Mouse (Mus musculus) C2C12 (cell line): ENCODE measurements at regions not wholly inside any gene's neighbourhood (a gene's known extent, or its start where the extent isn't known, plus 50 kb on each side); places are given as distances from the start of the nearest gene placed in this dataset.

Source experiments
- H3K27me3 ChIP-seq: one replicate; pipeline ENCODE4 v1.6.1; 2011; ENCODE audit not compliant: control insufficient read depth, insufficient read depth, insufficient read length
- H3K36me3 ChIP-seq: one replicate; pipeline ENCODE4 v1.6.1; 2011; ENCODE audit not compliant: control insufficient read depth, insufficient read depth
- H3K4me3 ChIP-seq: one replicate; pipeline ENCODE4 v1.5.1; 2011; ENCODE audit warnings: mild to moderate bottlenecking, control low read depth; ENCODE audit not compliant: poor library complexity, insufficient read depth, severe bottlenecking
- H3K79me2 ChIP-seq: one replicate; pipeline ENCODE4 v1.6.1; 2011; ENCODE audit not compliant: control insufficient read depth, insufficient read depth
- H3K79me3 ChIP-seq: one replicate; pipeline ENCODE4 v1.6.1; 2011; ENCODE audit warnings: low read depth, control low read depth
- H3ac ChIP-seq: one replicate; pipeline ENCODE3; 2011; ENCODE audit warnings: low read depth; ENCODE audit not compliant: control insufficient read depth, insufficient read length
- CEBPB ChIP-seq: IDR thresholded peaks from one replicate; pipeline ENCODE4 v1.6.1; 2011; ENCODE audit warnings: low read depth, mild to moderate bottlenecking, control low read depth, moderate library complexity
- CTCF ChIP-seq: IDR thresholded peaks from one replicate; pipeline ENCODE4 v1.5.1; 2011; ENCODE audit not compliant: control insufficient read depth, insufficient read depth, insufficient read length
- FOSL1 ChIP-seq: IDR thresholded peaks from one replicate; pipeline ENCODE4 v1.8.0; 2011; ENCODE audit warnings: mild to moderate bottlenecking, low read length; ENCODE audit not compliant: poor library complexity, insufficient read depth, severe bottlenecking
- MAX ChIP-seq: IDR thresholded peaks from one replicate; pipeline ENCODE4 v1.6.1; 2011; ENCODE audit warnings: mild to moderate bottlenecking, control low read depth
- MYOD1 ChIP-seq: IDR thresholded peaks from one replicate; pipeline ENCODE4 v1.6.1; 2011; ENCODE audit warnings: low read depth; ENCODE audit not compliant: control insufficient read depth, insufficient read length
- MYOG ChIP-seq: IDR thresholded peaks from one replicate; pipeline ENCODE4 v1.6.1; 2011; ENCODE audit not compliant: control insufficient read depth, insufficient read length; ENCODE audit errors: extremely low read depth
- USF1 ChIP-seq: IDR thresholded peaks from one replicate; pipeline ENCODE4 v1.6.1; 2011; ENCODE audit warnings: low read depth, mild to moderate bottlenecking, control low read depth, moderate library complexity

- H3ac ChIP-seq, result no peak overlapping the region
- TF ChIP-seq MYOG (no peak), MYOD1 (no peak)
- H3K4me3 ChIP-seq, result no peak overlapping the region
- H3K79me2 ChIP-seq, result no peaks in the 10 kb centered on the region
- no peaks in the 10 kb centered on the region for H3K36me3 ChIP-seq
- H3K27me3 ChIP-seq, result peaks cover 15% of the 10 kb centered on the region
- H3K79me3 ChIP-seq, result no peaks in the 10 kb centered on the region
These were observed 353.6 kb upstream of the Rarb start for GRCm38 (mm10) chr14:17172330-17173110.

DNA sequence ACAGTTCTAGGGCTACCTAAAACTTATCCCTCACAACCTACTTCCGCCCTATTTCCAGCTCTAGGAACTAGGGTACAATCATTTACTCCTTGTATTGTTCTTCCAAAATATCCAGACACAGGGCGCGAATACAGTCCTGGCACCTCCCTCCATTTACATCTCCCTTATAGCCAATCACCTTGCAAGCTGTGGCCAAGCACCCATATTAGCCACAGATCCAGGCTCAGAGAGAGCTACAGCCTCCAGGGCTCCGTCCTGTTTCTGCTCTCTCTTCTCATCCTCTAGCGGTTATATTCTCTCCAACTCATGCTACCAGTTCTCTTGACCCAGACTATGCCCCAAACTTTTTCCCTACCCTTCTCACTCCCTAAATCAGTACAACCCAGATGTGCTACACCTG is 352.9 kb upstream of the Rarb start:
- peaks cover 15% of the 10 kb centered on the region for H3K27me3 ChIP-seq
- H3K4me3 ChIP-seq, result no peak overlapping the region
- H3K79me3 ChIP-seq, result no peaks in the 10 kb centered on the region
- TF ChIP-seq MAX, result no peak
- no peak for TF ChIP-seq MYOD1
- no peak for TF ChIP-seq FOSL1
- no peak for TF ChIP-seq CTCF
- TF ChIP-seq CEBPB, result no peak
- TF ChIP-seq MYOG, result no peak
- TF ChIP-seq USF1, result no peak
- no peak overlapping the region for H3ac ChIP-seq
- H3K36me3 ChIP-seq, result no peaks in the 10 kb centered on the region
- H3K79me2 ChIP-seq, result no peaks in the 10 kb centered on the region

GRCm38 (mm10) chr14:17158324-17158723 is 339.4 kb upstream of the Rarb start:
- H3K79me2 ChIP-seq, result no peaks in the 10 kb centered on the region
- TF ChIP-seq CTCF (no peak), FOSL1 (no peak), MYOG (no peak), MAX (no peak), USF1 (no peak), MYOD1 (no peak), CEBPB (no peak)
- no peak overlapping the region for H3K4me3 ChIP-seq
- H3K79me3 ChIP-seq, result no peaks in the 10 kb centered on the region
- H3K27me3 ChIP-seq, result no peaks in the 10 kb centered on the region
- H3ac ChIP-seq, result no peak overlapping the region
- no peaks in the 10 kb centered on the region for H3K36me3 ChIP-seq

DNA sequence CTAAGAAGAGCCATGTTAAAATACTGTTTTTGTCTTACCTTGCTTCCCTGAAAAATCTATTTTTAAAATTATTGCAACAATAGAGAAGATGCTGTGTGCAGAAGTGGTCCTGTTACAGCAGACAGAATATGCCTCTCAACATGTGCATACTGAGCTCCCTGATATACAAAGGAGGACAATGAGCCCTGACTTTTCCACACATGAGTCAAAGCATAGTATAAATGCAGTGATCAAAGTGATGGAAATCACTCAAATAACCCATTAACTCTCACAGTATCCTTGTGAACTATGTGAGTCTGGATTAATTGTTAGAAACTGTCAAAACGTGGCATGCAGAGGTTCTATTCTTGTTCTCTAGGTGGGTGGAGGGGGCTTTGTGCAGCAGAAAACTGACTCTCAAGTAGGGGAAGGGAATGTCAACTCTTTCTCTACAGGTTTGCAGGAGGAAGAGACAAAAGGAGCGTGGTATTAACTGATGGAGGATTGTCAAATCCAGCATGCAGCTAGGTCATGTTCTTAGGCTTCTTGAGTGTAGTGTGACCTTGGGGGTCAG is 337.5 kb upstream of the Rarb start:
- H3K27me3 ChIP-seq, result no peaks in the 10 kb centered on the region
- TF ChIP-seq USF1 (no peak), MYOG (no peak), CEBPB (no peak), MAX (no peak), MYOD1 (no peak), CTCF (no peak), FOSL1 (no peak)
- H3K79me2 ChIP-seq, result no peaks in the 10 kb centered on the region
- no peaks in the 10 kb centered on the region for H3K79me3 ChIP-seq
- H3ac ChIP-seq, result no peak overlapping the region
- no peaks in the 10 kb centered on the region for H3K36me3 ChIP-seq
- H3K4me3 ChIP-seq, result no peak overlapping the region

- H3K79me2 ChIP-seq, result no peaks in the 10 kb centered on the region
- H3ac ChIP-seq, result no peak overlapping the region
These were observed 301.7 kb upstream of the Rarb start for GRCm38 (mm10) chr14:17120679-17121078.

More at GRCm38 (mm10) chr14:17120679-17121078, 301.7 kb upstream of the Rarb start:
- Histone ChIP-seq H3K4me3 (no peak overlapping the region), H3K27me3 (no peaks in the 10 kb centered on the region), H3K79me3 (no peaks in the 10 kb centered on the region), H3K36me3 (no peaks in the 10 kb centered on the region)
- TF ChIP-seq FOSL1, result no peak
- TF ChIP-seq MAX, result no peak
- no peak for TF ChIP-seq CTCF
- no peak for TF ChIP-seq MYOD1
- TF ChIP-seq CEBPB, result no peak
- no peak for TF ChIP-seq USF1
- TF ChIP-seq MYOG, result no peak
